Mouse (Mus musculus): Measurements from ENCODE around the gene Nol12. TPM values are rescaled to one million over a fixed set of nuclear protein-coding genes. Genes with fewer than 3 reads are reported as not detected.

Gene Nol12
- polyA plus RNA-seq, 1 experiment: 45.1 TPM

DNA sequence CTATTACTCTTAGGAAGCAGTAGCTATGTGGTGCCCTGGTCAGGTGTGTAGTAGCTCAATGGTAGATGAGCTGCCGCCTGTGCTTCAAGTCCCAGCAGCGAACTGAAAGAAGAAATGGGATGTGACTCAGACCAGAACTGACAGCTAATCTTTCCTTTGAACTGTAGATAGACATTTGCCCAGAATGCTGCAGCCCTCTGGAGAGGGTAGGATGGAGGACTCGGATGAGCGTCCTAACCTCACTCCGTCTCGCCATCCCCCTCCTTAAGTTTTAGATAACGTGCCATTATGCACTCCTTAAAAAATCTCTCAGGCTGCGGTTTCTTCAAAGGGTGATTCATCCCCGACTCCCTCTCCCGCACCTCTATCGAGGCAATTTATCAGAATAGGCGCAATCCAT lies 14.8 kb upstream of the Nol12 start:
- Histone ChIP-seq H3K9me3 (replicated peaks; ENCODE audit: control insufficient read depth, insufficient read depth, low read length, poor library complexity, severe bottlenecking) (no peaks in the 10 kb centered on the region), H3K36me3 (ENCODE audit: control insufficient read depth, insufficient read depth, low read length, poor library complexity, severe bottlenecking) (peaks cover 3% of the 10 kb centered on the region; the same call in 1 of the 2 replicates), H3K9ac (ENCODE audit: low read depth, poor library complexity, severe bottlenecking) (no peak overlapping the region), H3K27me3 (ENCODE audit: control insufficient read depth, insufficient read depth, low read length, poor library complexity, severe bottlenecking) (no peaks in the 10 kb centered on the region), H3K27ac (ENCODE audit: insufficient read depth, low read length) (no peak overlapping the region), H3K4me1 (ENCODE audit: control insufficient read depth, insufficient read depth, low read length) (peaks cover 3% of the 10 kb centered on the region), H3K4me3 (ENCODE audit: low read depth, low read length) (no peak overlapping the region)
- no peak for TF ChIP-seq EP300 (IDR thresholded peaks at IDR 0.05; ENCODE audit: insufficient read depth, low read depth, low read length)
- no peak for TF ChIP-seq POLR2A (IDR thresholded peaks at IDR 0.05; ENCODE audit: insufficient read depth, low read length)
- TF ChIP-seq CTCF (IDR thresholded peaks at IDR 0.05; ENCODE audit: low read depth, low read length): no peak

DNA sequence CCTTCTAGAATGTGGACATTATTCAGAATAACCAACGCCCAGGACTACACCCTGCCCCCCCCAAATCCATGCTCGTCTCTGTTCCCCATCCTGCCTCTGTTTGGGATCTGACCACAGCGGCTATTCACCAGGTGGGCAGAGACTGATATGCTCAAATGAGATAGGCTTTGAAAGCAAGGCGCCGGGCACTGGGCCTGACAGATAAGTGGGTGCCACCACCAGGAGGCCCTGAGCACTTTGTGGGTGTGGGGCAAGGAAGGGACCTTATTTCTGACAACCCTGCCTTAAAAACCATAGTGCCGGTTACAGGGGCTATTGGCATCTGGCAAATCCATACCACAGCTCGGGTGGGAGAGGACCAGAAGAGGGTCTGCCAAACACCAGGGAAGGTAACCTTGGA lies 12.0 kb upstream of the Nol12 start:
- no peaks in the 10 kb centered on the region for H3K9me3 ChIP-seq (replicated peaks; ENCODE audit: control insufficient read depth, insufficient read depth, low read length, poor library complexity, severe bottlenecking)
- peaks cover 6% of the 10 kb centered on the region for H3K4me1 ChIP-seq (ENCODE audit: control insufficient read depth, insufficient read depth, low read length)
- H3K4me3 ChIP-seq (ENCODE audit: low read depth, low read length): no peak overlapping the region
- no peaks in the 10 kb centered on the region; the same call in 1 of the 2 replicates for H3K36me3 ChIP-seq (ENCODE audit: control insufficient read depth, insufficient read depth, low read length, poor library complexity, severe bottlenecking)
- TF ChIP-seq EP300 (IDR thresholded peaks at IDR 0.05; ENCODE audit: insufficient read depth, low read depth, low read length) (no peak), POLR2A (IDR thresholded peaks at IDR 0.05; ENCODE audit: insufficient read depth, low read length) (no peak), CTCF (IDR thresholded peaks at IDR 0.05; ENCODE audit: low read depth, low read length) (no peak)
- H3K9ac ChIP-seq (ENCODE audit: low read depth, poor library complexity, severe bottlenecking): no peak overlapping the region
- H3K27ac ChIP-seq (ENCODE audit: insufficient read depth, low read length): no peak overlapping the region
- H3K27me3 ChIP-seq (ENCODE audit: control insufficient read depth, insufficient read depth, low read length, poor library complexity, severe bottlenecking): no peaks in the 10 kb centered on the region

GRCm38 (mm10) chr15:78923585-78923984 lies 11.1 kb upstream of the Nol12 start:
- Histone ChIP-seq H3K4me1 (ENCODE audit: control insufficient read depth, insufficient read depth, low read length) (peaks cover 7% of the 10 kb centered on the region), H3K27me3 (ENCODE audit: control insufficient read depth, insufficient read depth, low read length, poor library complexity, severe bottlenecking) (no peaks in the 10 kb centered on the region), H3K36me3 (ENCODE audit: control insufficient read depth, insufficient read depth, low read length, poor library complexity, severe bottlenecking) (no peaks in the 10 kb centered on the region), H3K9ac (ENCODE audit: low read depth, poor library complexity, severe bottlenecking) (no peak overlapping the region), H3K27ac (ENCODE audit: insufficient read depth, low read length) (no peak overlapping the region), H3K9me3 (replicated peaks; ENCODE audit: control insufficient read depth, insufficient read depth, low read length, poor library complexity, severe bottlenecking) (no peaks in the 10 kb centered on the region), H3K4me3 (ENCODE audit: low read depth, low read length) (no peak overlapping the region)
- TF ChIP-seq POLR2A (IDR thresholded peaks at IDR 0.05; ENCODE audit: insufficient read depth, low read length) (no peak), EP300 (IDR thresholded peaks at IDR 0.05; ENCODE audit: insufficient read depth, low read depth, low read length) (no peak), CTCF (IDR thresholded peaks at IDR 0.05; ENCODE audit: low read depth, low read length) (no peak)

- no peak for TF ChIP-seq POLR2A (IDR thresholded peaks at IDR 0.05; ENCODE audit: insufficient read depth, low read length)
- TF ChIP-seq CTCF (IDR thresholded peaks at IDR 0.05; ENCODE audit: low read depth, low read length): no peak
- no peak for TF ChIP-seq EP300 (IDR thresholded peaks at IDR 0.05; ENCODE audit: insufficient read depth, low read depth, low read length)
- Histone ChIP-seq H3K27ac (ENCODE audit: insufficient read depth, low read length) (no peak overlapping the region), H3K9ac (ENCODE audit: low read depth, poor library complexity, severe bottlenecking) (no peak overlapping the region), H3K9me3 (replicated peaks; ENCODE audit: control insufficient read depth, insufficient read depth, low read length, poor library complexity, severe bottlenecking) (no peaks in the 10 kb centered on the region), H3K4me1 (ENCODE audit: control insufficient read depth, insufficient read depth, low read length) (peaks cover 7% of the 10 kb centered on the region), H3K27me3 (ENCODE audit: control insufficient read depth, insufficient read depth, low read length, poor library complexity, severe bottlenecking) (no peaks in the 10 kb centered on the region), H3K4me3 (ENCODE audit: low read depth, low read length) (no peak overlapping the region), H3K36me3 (ENCODE audit: control insufficient read depth, insufficient read depth, low read length, poor library complexity, severe bottlenecking) (no peaks in the 10 kb centered on the region)
Observed at GRCm38 (mm10) chr15:78925129-78925528, 9.6 kb upstream of the Nol12 start.

- Histone ChIP-seq H3K4me3 (ENCODE audit: low read depth, low read length) (peak within 1 kb of the TSS; percentile 57), H3K27me3 (ENCODE audit: control insufficient read depth, insufficient read depth, low read length, poor library complexity, severe bottlenecking) (no peaks in the 10 kb centered on the region), H3K27ac (ENCODE audit: insufficient read depth, low read length) (peak within 1 kb of the TSS; percentile 54), H3K9me3 (replicated peaks; ENCODE audit: control insufficient read depth, insufficient read depth, low read length, poor library complexity, severe bottlenecking) (no peaks in the 10 kb centered on the region), H3K4me1 (ENCODE audit: control insufficient read depth, insufficient read depth, low read length) (peaks cover 7% of the 10 kb centered on the region), H3K36me3 (ENCODE audit: control insufficient read depth, insufficient read depth, low read length, poor library complexity, severe bottlenecking) (no peaks in the 10 kb centered on the region), H3K9ac (ENCODE audit: low read depth, poor library complexity, severe bottlenecking) (peak within 1 kb of the TSS; percentile 57)
- TF ChIP-seq CTCF (IDR thresholded peaks at IDR 0.05; ENCODE audit: low read depth, low read length) (no peak), EP300 (IDR thresholded peaks at IDR 0.05; ENCODE audit: insufficient read depth, low read depth, low read length) (no peak), POLR2A (IDR thresholded peaks at IDR 0.05; ENCODE audit: insufficient read depth, low read length) (peak; percentile 30)
Observed at GRCm38 (mm10) chr15:78926021-78926919, 8.5 kb upstream of the Nol12 start, which contains the start of gene Lgals1. Gene Lgals1, plus strand, starts transcription at chr15:78926725.
